Mouse (Mus musculus): Measurements from ENCODE around the gene Cmss1.

The Cmss1 gene

GRCm38 (mm10) chr16:57303716-57304115, 302.9 kb downstream of the Cmss1 start:
- CTCF ChIA-PET = no interaction called here

DNA sequence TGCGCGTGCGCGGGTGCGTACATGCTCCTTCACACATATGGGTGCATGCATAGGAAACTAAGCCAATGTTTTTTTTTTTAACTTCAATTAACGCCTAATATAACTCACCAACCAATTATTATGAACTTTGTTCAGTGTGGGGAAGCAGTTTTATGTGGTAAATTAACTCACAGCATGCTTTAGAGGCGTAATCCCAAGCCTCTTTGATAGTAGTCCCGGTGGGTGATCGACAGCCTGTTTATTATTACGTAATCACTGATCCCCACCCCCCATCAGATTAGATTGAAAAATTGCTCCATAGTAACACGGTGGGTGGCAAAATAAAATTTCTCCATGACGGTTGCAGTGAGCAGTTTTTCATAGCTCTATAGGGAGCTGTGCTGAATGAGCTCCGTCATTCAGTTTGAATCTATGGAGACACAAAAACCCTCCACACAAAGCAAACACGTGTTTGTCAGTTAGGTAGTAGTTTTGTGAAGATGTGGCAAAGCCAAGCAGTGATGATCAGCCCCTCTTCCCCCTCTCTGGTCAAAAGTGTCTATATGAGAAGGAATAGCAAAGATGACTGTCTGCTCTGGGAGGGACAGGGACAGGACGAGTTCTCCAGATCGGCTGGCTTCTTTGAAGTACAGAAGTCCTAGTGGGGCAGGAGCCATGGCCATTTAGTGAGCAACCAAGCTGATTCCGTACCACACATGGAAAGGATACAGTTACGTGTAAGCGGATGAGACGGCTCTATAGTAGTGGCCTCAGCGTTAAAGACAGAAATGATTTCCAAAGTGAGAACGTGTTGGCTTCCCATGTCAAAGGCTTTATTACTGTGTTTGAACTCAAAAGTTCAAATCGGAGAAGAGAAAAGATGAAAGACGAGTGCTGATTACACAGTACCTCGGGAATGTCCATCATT, 303.6 kb downstream of the Cmss1 start:
- CTCF ChIA-PET = no interaction called here

GRCm38 (mm10) chr16:57301512-57302115, 305.1 kb downstream of the Cmss1 start:
- CTCF ChIA-PET = interaction anchor here (0.6 kb wide), 1 partner anchor 53 kb away, joined by 6 read pairs; no protein-coding TSS in a partner anchor

GRCm38 (mm10) chr16:57295216-57295934, 311.3 kb downstream of the Cmss1 start:
- CTCF ChIA-PET = no interaction called here

- CTCF ChIA-PET = no interaction called here
Measured at GRCm38 (mm10) chr16:57292765-57293164, 313.9 kb downstream of the Cmss1 start, which contains the start of gene Tmem30c. Gene Tmem30c, minus strand, starts transcription at chr16:57292865.

DNA sequence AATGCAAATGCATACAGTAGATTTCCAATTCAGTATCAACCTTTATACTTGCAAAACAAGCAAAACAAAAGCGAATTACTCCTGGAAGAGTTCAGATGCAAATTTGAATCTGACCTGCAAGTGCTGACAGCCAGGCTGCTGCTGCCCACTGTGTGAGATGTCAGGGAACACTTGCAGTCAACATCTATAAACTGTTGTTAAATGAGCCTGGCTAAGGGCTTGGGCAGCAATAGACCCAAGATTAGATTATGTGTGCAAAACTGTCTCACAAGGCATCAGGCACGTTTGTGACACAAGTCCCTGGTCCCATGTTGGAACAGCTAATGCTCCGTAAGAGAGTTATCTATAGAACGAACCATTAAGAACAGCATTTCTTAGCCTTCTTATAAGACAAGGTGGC, 314.4 kb downstream of the Cmss1 start:
- CTCF ChIA-PET = no interaction called here

DNA sequence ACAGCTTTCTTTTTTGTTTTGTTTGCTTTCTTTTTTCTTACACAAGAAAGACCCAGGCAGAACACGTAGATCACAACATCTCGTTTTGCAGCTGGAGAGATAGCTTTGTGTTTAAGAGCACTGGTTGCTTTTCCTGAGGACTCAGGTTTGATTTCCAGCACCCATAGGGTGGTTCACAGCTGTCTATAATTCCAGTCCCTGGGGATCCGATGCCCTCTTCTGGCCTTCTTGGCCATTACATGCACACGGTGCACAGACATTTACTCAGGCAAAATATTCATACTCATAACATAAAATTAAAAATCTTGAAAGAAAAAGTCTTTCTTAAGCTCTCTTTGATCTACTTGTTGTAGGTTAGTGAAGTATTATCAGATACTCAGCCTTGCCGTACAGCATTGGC, 315.0 kb downstream of the Cmss1 start:
- CTCF ChIA-PET = no interaction called here

- CTCF ChIA-PET = interaction anchor here (0.6 kb wide), 1 partner anchor 639 kb away, joined by 3 read pairs; no protein-coding TSS in a partner anchor
Measured at GRCm38 (mm10) chr16:57281417-57281816, 325.2 kb downstream of the Cmss1 start.

DNA sequence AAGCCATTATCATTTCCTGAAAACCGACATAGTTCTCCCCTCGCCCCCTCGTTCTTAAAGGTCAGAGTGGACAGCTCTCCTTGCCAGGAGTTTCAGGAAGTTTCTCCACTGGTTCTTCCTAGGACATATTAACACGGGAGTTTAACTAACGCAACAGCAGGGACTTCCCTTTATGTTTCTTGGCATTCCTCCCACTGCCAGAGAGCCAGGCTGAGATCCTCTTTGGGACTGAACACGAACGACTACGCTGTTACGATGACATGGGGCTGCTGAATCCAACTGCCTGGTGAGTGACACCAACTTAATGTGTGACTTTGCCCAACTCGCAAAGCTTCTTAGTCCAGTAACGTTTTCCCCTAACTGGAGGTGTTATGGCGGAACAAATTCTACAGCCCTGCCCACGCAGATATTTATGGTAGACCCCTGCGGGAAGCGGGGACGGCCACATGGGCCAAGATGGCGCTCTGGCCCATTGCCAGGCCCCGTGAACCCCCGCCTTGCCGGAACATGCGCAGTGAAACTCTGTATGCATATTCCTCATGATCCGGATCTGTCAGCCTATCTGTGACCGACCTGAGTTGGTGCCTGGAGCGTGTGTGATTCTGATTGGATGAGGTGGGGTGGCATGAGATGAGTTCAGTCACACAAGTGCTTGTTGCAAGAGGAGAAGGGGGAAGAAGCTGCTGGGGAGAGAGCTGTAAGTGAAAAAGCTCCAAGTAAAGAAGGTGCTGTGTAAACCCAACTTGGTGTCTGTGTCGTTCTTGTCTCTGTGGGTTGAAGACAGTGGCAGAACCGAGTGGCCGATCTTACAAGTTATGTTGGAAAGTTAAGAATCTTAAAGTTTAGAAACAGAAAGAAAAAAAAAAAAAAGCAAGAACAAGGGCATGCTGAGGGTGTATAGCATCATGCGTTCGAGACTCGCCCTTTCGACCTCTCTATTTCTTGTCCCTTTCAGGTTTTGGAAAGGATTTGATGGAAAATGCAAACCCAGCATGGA, 326.1 kb downstream of the Cmss1 start:
- CTCF ChIA-PET = interaction anchor here (0.6 to 0.7 kb wide), 2 partner anchors 640 to 1122 kb away, joined by 3 to 5 read pairs; no protein-coding TSS in a partner anchor

- CTCF ChIA-PET = no interaction called here
Measured at GRCm38 (mm10) chr16:57278976-57279626, 327.6 kb downstream of the Cmss1 start.

GRCm38 (mm10) chr16:57269751-57270150, 336.9 kb downstream of the Cmss1 start:
- CTCF ChIA-PET = no interaction called here

DNA sequence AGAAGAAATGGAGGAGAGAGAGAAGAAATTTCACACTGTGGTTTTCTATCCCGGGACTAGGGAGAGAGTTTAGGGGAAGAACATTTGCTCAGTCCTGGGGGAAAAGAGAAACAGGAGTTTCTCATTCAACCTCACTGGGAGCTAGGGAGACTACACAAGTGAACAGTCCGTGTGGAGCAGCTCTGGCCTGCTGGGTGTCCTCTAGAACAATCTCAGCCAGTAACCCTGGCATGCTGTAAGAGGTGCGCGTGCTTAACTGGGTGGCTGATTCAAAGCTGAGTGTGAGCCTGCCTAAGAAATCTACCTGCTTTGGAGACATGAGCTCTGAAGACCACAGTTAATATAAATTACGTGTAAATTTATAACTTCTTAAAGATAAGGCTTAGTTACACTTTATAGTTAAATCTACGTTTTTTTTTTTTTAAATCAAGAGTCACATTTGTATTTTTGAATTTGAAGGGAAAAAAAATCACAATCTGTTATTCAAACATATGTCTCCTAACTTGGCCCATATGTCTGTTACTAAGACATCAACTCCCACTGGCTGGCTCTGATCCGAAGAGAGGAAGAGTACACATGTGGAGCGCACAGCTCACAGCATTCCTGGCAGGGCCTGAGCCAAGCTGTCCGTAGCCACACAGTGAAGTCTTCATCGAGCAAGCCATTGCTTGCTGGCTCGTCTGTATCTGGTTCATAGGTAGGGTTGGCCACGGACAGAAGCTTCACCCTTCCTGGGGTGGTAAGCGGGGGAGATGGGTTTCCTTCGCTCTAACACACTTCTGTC, 338.4 kb downstream of the Cmss1 start:
- CTCF ChIA-PET = interaction anchor here (0.6 kb wide), 1 partner anchor 74 kb away, joined by 5 read pairs; no protein-coding TSS in a partner anchor

GRCm38 (mm10) chr16:57267068-57267467, 339.6 kb downstream of the Cmss1 start:
- CTCF ChIA-PET = no interaction called here

DNA sequence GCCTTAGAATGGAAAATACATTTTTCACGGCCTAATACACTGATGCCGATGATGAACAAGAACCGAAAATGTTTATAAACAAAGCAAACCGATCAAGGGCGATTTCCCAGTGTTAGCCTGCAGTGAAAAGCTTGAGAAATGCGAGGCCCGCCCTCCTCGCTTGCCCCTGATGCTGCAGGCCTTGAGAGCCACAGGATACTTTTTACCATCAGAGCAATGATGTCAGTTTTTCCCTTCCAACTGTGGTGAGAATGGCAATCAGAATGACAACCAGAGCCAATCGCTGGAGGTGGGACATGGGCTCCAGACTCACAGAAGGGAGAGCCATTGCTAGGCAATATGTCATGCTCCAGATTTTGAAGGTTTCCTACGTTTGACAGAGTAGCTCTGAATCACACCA, 346.5 kb downstream of the Cmss1 start:
- CTCF ChIA-PET = interaction anchor here (0.7 kb wide), 1 partner anchor 104 kb away, joined by 4 read pairs; no protein-coding TSS in a partner anchor

- CTCF ChIA-PET = interaction anchor here (0.7 kb wide), 2 partner anchors 88 to 105 kb away, joined by 4 to 9 read pairs; no protein-coding TSS in a partner anchor
Measured at GRCm38 (mm10) chr16:57259356-57260083, 347.1 kb downstream of the Cmss1 start.

All from spleen, embryonic (tissue).